Mouse (Mus musculus) liver, embryonic 14.5 days (tissue): ENCODE measurements around the gene Eomes. TPM values are rescaled to one million over a fixed set of nuclear protein-coding genes. Genes with fewer than 3 reads are reported as not detected.
A peak's percentile ranks its signal among the peaks of the same experiment; 100 is the strongest.

Experiments
- ATAC-seq: fragments of 200-750 bp; cut with Nextera tagmentation; 2 replicates; pipeline ENCODE4 v1.8.0; 2017; ENCODE audit warnings: moderate number of reproducible peaks, mild to moderate bottlenecking, moderate library complexity; ENCODE audit not compliant: insufficient read depth
- DNase-seq, 3 experiments: peaks; one replicate each; pipeline ENCODE4 v3.0.0-alpha.2; 2012 to 2013; ENCODE audit warnings: low read depth in 3 of 3, low spot score in 3 of 3
- H3K27ac ChIP-seq: fragments of 300-500 bp; sonication (generic); 2 replicates; pipeline ENCODE4 v1.5.1; 2014; ENCODE audit warnings: moderate library complexity, mild to moderate bottlenecking, control low read depth, inconsistent platforms
- H3K27me3 ChIP-seq: fragments of 300-500 bp; sonication (generic); 2 replicates; pipeline ENCODE4 v1.6.1; 2014; ENCODE audit warnings: mild to moderate bottlenecking, low read length, moderate library complexity; ENCODE audit not compliant: control insufficient read depth, insufficient read depth
- H3K36me3 ChIP-seq: fragments of 300-500 bp; sonication (generic); replicated peaks from 2 replicates; pipeline ENCODE4 v1.6.1; 2014; ENCODE audit warnings: low read depth; ENCODE audit not compliant: control insufficient read depth, insufficient read depth
- H3K4me1 ChIP-seq, 2 experiments: fragments of 200-500 bp in 1 of 2; fragments of 300-500 bp in 1 of 2; sonication (generic) in 1 of 2; replicated peaks; 2 replicates each; pipeline ENCODE4 v1.6.1; 2012 to 2014; ENCODE audit warnings: antibody characterized with exemption in 1 of 2, inconsistent platforms in 1 of 2, low read length in 1 of 2; ENCODE audit not compliant: control insufficient read depth in 2 of 2, insufficient read depth in 2 of 2
- H3K4me2 ChIP-seq: fragments of 300-500 bp; sonication (generic); 2 replicates; pipeline ENCODE4 v1.6.1; 2014; ENCODE audit warnings: low read depth, mild to moderate bottlenecking, control low read depth, moderate library complexity
- H3K4me3 ChIP-seq, 2 experiments: fragments of 200-500 bp in 1 of 2; fragments of 300-500 bp in 1 of 2; sonication (generic) in 1 of 2; 2 replicates each; pipeline ENCODE4 v1.5.1; 2012 to 2014; ENCODE audit warnings: low read depth in 2 of 2, low read length in 2 of 2, mild to moderate bottlenecking in 2 of 2, control low read depth in 1 of 2, inconsistent platforms in 1 of 2, moderate library complexity in 1 of 2; ENCODE audit not compliant: insufficient read depth in 1 of 2
- H3K9ac ChIP-seq: fragments of 300-500 bp; sonication (generic); replicated peaks from 2 replicates; pipeline ENCODE4 v1.6.1; 2014; ENCODE audit warnings: mild to moderate bottlenecking, control low read depth, moderate library complexity
- H3K9me3 ChIP-seq: fragments of 300-500 bp; sonication (generic); 2 replicates; pipeline ENCODE4 v1.6.1; 2016; ENCODE audit warnings: low read length, mixed read lengths; ENCODE audit not compliant: control insufficient read depth
- CTCF ChIP-seq: IDR thresholded peaks from 2 replicates; pipeline ENCODE4 v1.5.1; 2016; ENCODE audit warnings: antibody characterized with exemption, low read depth, control low read depth
- EP300 ChIP-seq: IDR thresholded peaks from 2 replicates; pipeline ENCODE4 v1.6.1; 2016; ENCODE audit warnings: antibody characterized with exemption, low read depth
- WGBS: fragments of 180-500 bp; shearing (Covaris S2); extraction: QIAGEN DNeasy Blood & Tissue Kit; methylation state at CpG from one replicate; pipeline ENCODE4 v1.1.7; 2014; ENCODE audit not compliant: insufficient replicate concordance; 5-methylcytosine and 5-hydroxymethylcytosine counted together
- polyA plus RNA-seq, 2 experiments: library from polyadenylated mRNA; depleted of rRNA in 1 of 2; stranded (reverse) in 1 of 2; unstranded in 1 of 2; fragments of >200 nt; fragmentation: Nextera tagmentation in 1 of 2; extraction: Ambion mirVana in 1 of 2; gene quantifications; 2 replicates each; pipeline versions ENCODE4 v1.2.1 to v1.2.3; 2012 to 2014

Gene Eomes
- polyA plus RNA-seq, 2 experiments, result 0.04 TPM; not detected in 1

- TF ChIP-seq EP300 (no peak), CTCF (no peak)
- Histone ChIP-seq H3K4me3 (no peak overlapping the region), H3K4me2 (no peak overlapping the region), H3K9ac (no peak overlapping the region), H3K4me1 (no peaks in the 10 kb centered on the region), H3K27me3 (peaks cover 35% of the 10 kb centered on the region), H3K27ac (no peak overlapping the region), H3K9me3 (no peaks in the 10 kb centered on the region), H3K36me3 (no peaks in the 10 kb centered on the region)
- DNase-seq (no peak), ATAC-seq (no peak)
- 19% methylated on average over 3 of the region's 3 CpGs for WGBS
Observed at GRCm38 (mm10) chr9:118471296-118471695, 6.7 kb upstream of the Eomes start.

DNA sequence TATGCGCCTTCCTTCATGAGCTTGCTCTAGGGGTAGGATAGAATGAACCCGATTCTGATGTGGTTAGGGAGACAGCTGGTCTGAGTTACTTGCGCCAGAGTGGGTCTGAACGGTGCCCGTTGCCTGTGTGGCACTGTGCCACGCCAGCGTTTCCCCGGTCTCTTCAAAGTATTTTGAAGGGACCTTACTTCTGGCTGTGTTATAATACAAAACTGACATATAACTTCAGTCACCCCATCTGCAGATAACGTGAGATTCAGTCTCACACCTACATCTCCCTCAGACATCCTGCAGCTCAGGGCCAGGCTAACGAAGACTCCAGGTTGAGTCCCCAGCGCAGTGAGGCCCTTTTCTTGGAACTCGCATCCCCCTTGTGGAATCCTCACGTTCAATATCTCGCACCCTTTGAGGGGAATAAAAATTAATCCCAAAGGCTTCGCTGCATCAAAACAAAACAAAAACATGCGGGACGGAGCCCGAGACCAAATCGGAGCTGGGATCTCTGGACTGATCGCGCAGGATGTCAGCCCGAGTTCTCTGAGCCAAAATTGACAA, 1.7 kb upstream of the Eomes start:
- TF ChIP-seq CTCF, result no peak
- no peak for TF ChIP-seq EP300
- Histone ChIP-seq H3K4me2 (no peak overlapping the region), H3K27me3 (peaks cover 69% of the 10 kb centered on the region), H3K9ac (no peak overlapping the region), H3K4me3 (no peak overlapping the region), H3K9me3 (no peaks in the 10 kb centered on the region), H3K4me1 (no peaks in the 10 kb centered on the region), H3K27ac (no peak overlapping the region), H3K36me3 (no peaks in the 10 kb centered on the region)
- 5% methylated on average over 22 of the region's 22 CpGs for WGBS
- DNase-seq, result no peak
- no peak for ATAC-seq

GRCm38 (mm10) chr9:118476766-118477271, 1.2 kb upstream of the Eomes start:
- Histone ChIP-seq H3K4me2 (no peak overlapping the region), H3K4me1 (no peaks in the 10 kb centered on the region), H3K9ac (no peak overlapping the region), H3K9me3 (no peaks in the 10 kb centered on the region), H3K27ac (no peak overlapping the region), H3K27me3 (peaks cover 74% of the 10 kb centered on the region), H3K36me3 (no peaks in the 10 kb centered on the region), H3K4me3 (no peak overlapping the region)
- ATAC-seq (no peak), DNase-seq (no peak)
- TF ChIP-seq EP300 (no peak), CTCF (no peak)
- WGBS, result 1% methylated on average over 33 of the region's 33 CpGs

- WGBS, result under 1% methylated on average over 31 of the region's 31 CpGs
Observed at GRCm38 (mm10) chr9:118477281-118477931, 606 bp upstream of the Eomes start.

DNA sequence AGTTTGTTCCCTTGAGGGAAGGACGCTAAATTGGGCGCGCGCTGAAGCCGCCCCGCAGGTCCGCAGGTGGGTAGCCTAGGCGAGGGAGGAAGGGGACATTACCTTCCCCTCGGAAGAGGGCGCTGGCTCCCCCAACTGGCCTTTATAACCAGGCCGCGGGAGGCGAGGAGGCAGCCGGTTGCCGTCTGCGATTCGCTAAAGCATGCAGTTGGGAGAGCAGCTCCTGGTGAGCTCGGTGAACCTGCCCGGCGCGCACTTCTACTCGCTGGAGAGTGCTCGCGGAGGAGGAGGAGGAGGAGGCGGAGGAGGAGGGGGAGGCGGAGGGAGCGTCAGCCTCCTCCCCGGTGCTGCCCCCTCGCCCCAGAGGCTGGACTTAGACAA, 436 bp downstream of the Eomes start:
- Histone ChIP-seq H3K36me3 (no peaks in the 10 kb centered on the region), H3K4me3 (peak overlapping the region in 1 of 2 experiments; percentile 20; a peak in 1 of 4 replicates), H3K9ac (no peak overlapping the region), H3K27me3 (peaks cover 83% of the 10 kb centered on the region), H3K9me3 (no peaks in the 10 kb centered on the region), H3K27ac (no peak overlapping the region), H3K4me1 (no peaks in the 10 kb centered on the region), H3K4me2 (peak overlapping the region; percentile 31)
- ATAC-seq, result no peak
- 0 out of 2 replicates have a peak, but pooled peaks have one; percentile 18 for TF ChIP-seq CTCF
- TF ChIP-seq EP300, result no peak
- 1% methylated on average over 23 of the region's 29 CpGs for WGBS
- DNase-seq, result no peak

More at GRCm38 (mm10) chr9:118477281-118477931, 606 bp upstream of the Eomes start:
- ATAC-seq, result no peak
- H3K9ac ChIP-seq, result no peak overlapping the region
- TF ChIP-seq EP300, result no peak
- no peak for TF ChIP-seq CTCF
- H3K4me3 ChIP-seq, result peak overlapping the region in 1 of 2 experiments; percentile 9; a peak in 1 of 4 replicates
- H3K36me3 ChIP-seq, result no peaks in the 10 kb centered on the region
- peaks cover 80% of the 10 kb centered on the region for H3K27me3 ChIP-seq
- no peak for DNase-seq
- no peaks in the 10 kb centered on the region for H3K9me3 ChIP-seq
- peak overlapping the region; percentile 8 for H3K4me2 ChIP-seq
- H3K27ac ChIP-seq, result no peak overlapping the region
- H3K4me1 ChIP-seq, result no peaks in the 10 kb centered on the region
